Mouse (Mus musculus) liver, embryonic 14.5 days (tissue): Measurements from ENCODE around the gene Pbx2. TPM values are rescaled to one million over a fixed set of nuclear protein-coding genes. Genes with fewer than 3 reads are reported as not detected.

Experiments
- ATAC-seq: fragments of 200-750 bp; cut with Nextera tagmentation; 2 replicates; pipeline ENCODE4 v1.8.0; 2017; ENCODE audit warnings: moderate number of reproducible peaks, mild to moderate bottlenecking, moderate library complexity; ENCODE audit not compliant: insufficient read depth
- DNase-seq, 3 experiments: peaks; one replicate each; pipeline ENCODE4 v3.0.0-alpha.2; 2012 to 2013; ENCODE audit warnings: low read depth in 3 of 3, low spot score in 3 of 3
- H3K27ac ChIP-seq: fragments of 300-500 bp; sonication (generic); 2 replicates; pipeline ENCODE4 v1.5.1; 2014; ENCODE audit warnings: moderate library complexity, mild to moderate bottlenecking, control low read depth, inconsistent platforms
- H3K27me3 ChIP-seq: fragments of 300-500 bp; sonication (generic); 2 replicates; pipeline ENCODE4 v1.6.1; 2014; ENCODE audit warnings: mild to moderate bottlenecking, low read length, moderate library complexity; ENCODE audit not compliant: control insufficient read depth, insufficient read depth
- H3K36me3 ChIP-seq: fragments of 300-500 bp; sonication (generic); replicated peaks from 2 replicates; pipeline ENCODE4 v1.6.1; 2014; ENCODE audit warnings: low read depth; ENCODE audit not compliant: control insufficient read depth, insufficient read depth
- H3K4me1 ChIP-seq, 2 experiments: fragments of 200-500 bp in 1 of 2; fragments of 300-500 bp in 1 of 2; sonication (generic) in 1 of 2; replicated peaks; 2 replicates each; pipeline ENCODE4 v1.6.1; 2012 to 2014; ENCODE audit warnings: antibody characterized with exemption in 1 of 2, inconsistent platforms in 1 of 2, low read length in 1 of 2; ENCODE audit not compliant: control insufficient read depth in 2 of 2, insufficient read depth in 2 of 2
- H3K4me2 ChIP-seq: fragments of 300-500 bp; sonication (generic); 2 replicates; pipeline ENCODE4 v1.6.1; 2014; ENCODE audit warnings: low read depth, mild to moderate bottlenecking, control low read depth, moderate library complexity
- H3K4me3 ChIP-seq, 2 experiments: fragments of 200-500 bp in 1 of 2; fragments of 300-500 bp in 1 of 2; sonication (generic) in 1 of 2; 2 replicates each; pipeline ENCODE4 v1.5.1; 2012 to 2014; ENCODE audit warnings: low read depth in 2 of 2, low read length in 2 of 2, mild to moderate bottlenecking in 2 of 2, control low read depth in 1 of 2, inconsistent platforms in 1 of 2, moderate library complexity in 1 of 2; ENCODE audit not compliant: insufficient read depth in 1 of 2
- H3K9ac ChIP-seq: fragments of 300-500 bp; sonication (generic); replicated peaks from 2 replicates; pipeline ENCODE4 v1.6.1; 2014; ENCODE audit warnings: mild to moderate bottlenecking, control low read depth, moderate library complexity
- H3K9me3 ChIP-seq: fragments of 300-500 bp; sonication (generic); 2 replicates; pipeline ENCODE4 v1.6.1; 2016; ENCODE audit warnings: low read length, mixed read lengths; ENCODE audit not compliant: control insufficient read depth
- CTCF ChIP-seq: IDR thresholded peaks from 2 replicates; pipeline ENCODE4 v1.5.1; 2016; ENCODE audit warnings: antibody characterized with exemption, low read depth, control low read depth
- EP300 ChIP-seq: IDR thresholded peaks from 2 replicates; pipeline ENCODE4 v1.6.1; 2016; ENCODE audit warnings: antibody characterized with exemption, low read depth
- WGBS: fragments of 180-500 bp; shearing (Covaris S2); extraction: QIAGEN DNeasy Blood & Tissue Kit; methylation state at CpG from one replicate; pipeline ENCODE4 v1.1.7; 2014; ENCODE audit not compliant: insufficient replicate concordance; 5-methylcytosine and 5-hydroxymethylcytosine counted together
- polyA plus RNA-seq, 2 experiments: library from polyadenylated mRNA; depleted of rRNA in 1 of 2; stranded (reverse) in 1 of 2; unstranded in 1 of 2; fragments of >200 nt; fragmentation: Nextera tagmentation in 1 of 2; extraction: Ambion mirVana in 1 of 2; gene quantifications; 2 replicates each; pipeline versions ENCODE4 v1.2.1 to v1.2.3; 2012 to 2014

Gene Pbx2
- polyA plus RNA-seq, 2 experiments = 2.7 to 22.7 TPM

- no peak for DNase-seq
- Histone ChIP-seq H3K4me2 (peak overlapping the region; percentile 86), H3K4me1 (peaks cover 21 to 29% of the 10 kb centered on the region in 2 experiments), H3K27me3 (no peaks in the 10 kb centered on the region), H3K4me3 (peak overlapping the region; percentile 3 to 34), H3K9me3 (no peaks in the 10 kb centered on the region), H3K36me3 (no peaks in the 10 kb centered on the region), H3K9ac (no peak overlapping the region), H3K27ac (peak overlapping the region; percentile 64)
- no peak for ATAC-seq
- WGBS = 51% methylated on average over 15 of the region's 15 CpGs
- TF ChIP-seq EP300 = no peak
- 0 out of 2 replicates have a peak, but pooled peaks have one; percentile 11 for TF ChIP-seq CTCF
Measured at GRCm38 (mm10) chr17:34590154-34590987, 695 bp upstream of the Pbx2 start.

- Histone ChIP-seq H3K27ac (peak overlapping the region; percentile 50), H3K27me3 (no peaks in the 10 kb centered on the region), H3K4me3 (peak overlapping the region; percentile 62 to 74), H3K9me3 (no peaks in the 10 kb centered on the region), H3K4me2 (peak overlapping the region; percentile 86), H3K36me3 (no peaks in the 10 kb centered on the region), H3K9ac (peak overlapping the region; percentile 87), H3K4me1 (peaks cover 21 to 29% of the 10 kb centered on the region in 2 experiments)
- TF ChIP-seq EP300 = no peak
- no peak for TF ChIP-seq CTCF
- ATAC-seq (peak; percentile 60), DNase-seq (peak; percentile 68 to 71 (median 71))
- under 1% methylated on average over 34 of the region's 35 CpGs for WGBS
Measured at GRCm38 (mm10) chr17:34591994-34592375, 919 bp downstream of the Pbx2 start.

- Histone ChIP-seq H3K27me3 (no peaks in the 10 kb centered on the region), H3K9me3 (no peaks in the 10 kb centered on the region), H3K4me2 (peak overlapping the region; percentile 86), H3K36me3 (no peaks in the 10 kb centered on the region), H3K4me1 (peaks cover 21 to 31% of the 10 kb centered on the region in 2 experiments), H3K9ac (peak overlapping the region; percentile 87), H3K27ac (peak overlapping the region; percentile 50), H3K4me3 (peak overlapping the region; percentile 50 to 74)
- WGBS = 3% methylated on average over 32 of the region's 32 CpGs
- ATAC-seq (no peak), DNase-seq (no peak)
- TF ChIP-seq CTCF (no peak), EP300 (no peak)
Measured at GRCm38 (mm10) chr17:34592581-34593549, 1.8 kb downstream of the Pbx2 start.

GRCm38 (mm10) chr17:34593752-34594525 is 2.9 kb downstream of the Pbx2 start:
- TF ChIP-seq CTCF = no peak
- TF ChIP-seq EP300 = no peak
- Histone ChIP-seq H3K27ac (no peak overlapping the region), H3K36me3 (no peaks in the 10 kb centered on the region), H3K4me1 (peaks cover 12 to 27% of the 10 kb centered on the region in 2 experiments), H3K4me3 (peak overlapping the region; percentile 50 to 74; a peak in 3 of 4 replicates), H3K9me3 (no peaks in the 10 kb centered on the region), H3K27me3 (no peaks in the 10 kb centered on the region), H3K9ac (no peak overlapping the region), H3K4me2 (peak overlapping the region; percentile 86)
- DNase-seq = no peak
- no peak for ATAC-seq
- WGBS = 75% methylated on average over 33 of the region's 34 CpGs
